Mouse (Mus musculus) heart, postnatal 0 days (tissue): ENCODE data around the gene Pbxip1. TPM values are rescaled to one million over a fixed set of nuclear protein-coding genes. Genes with fewer than 3 reads are reported as not detected.

Source experiments
- ATAC-seq: fragments of 200-750 bp; cut with Nextera tagmentation; 2 replicates; pipeline ENCODE4 v1.8.0; 2017; ENCODE audit warnings: low read depth, moderate number of reproducible peaks, moderate library complexity; ENCODE audit not compliant: insufficient read depth
- DNase-seq: peaks from one replicate; pipeline ENCODE4 v3.0.0-alpha.2; 2016; ENCODE audit warnings: low spot score
- H3K27ac ChIP-seq: fragments of 300-500 bp; sonication (generic); 2 replicates; pipeline ENCODE4 v1.5.1; 2014; ENCODE audit warnings: low read depth, mild to moderate bottlenecking
- H3K27me3 ChIP-seq: fragments of 300-500 bp; sonication (generic); 2 replicates; pipeline ENCODE4 v1.6.1; 2014; ENCODE audit warnings: low read length, mixed read lengths; ENCODE audit not compliant: control insufficient read depth, insufficient read depth
- H3K36me3 ChIP-seq: fragments of 300-500 bp; sonication (generic); replicated peaks from 2 replicates; pipeline ENCODE4 v1.6.1; 2014; ENCODE audit warnings: low read length, mixed read lengths; ENCODE audit not compliant: control insufficient read depth, insufficient read depth
- H3K4me1 ChIP-seq: fragments of 300-500 bp; sonication (generic); 2 replicates; pipeline ENCODE4 v1.6.1; 2014; ENCODE audit warnings: antibody characterized with exemption; ENCODE audit not compliant: control insufficient read depth, insufficient read depth
- H3K4me2 ChIP-seq: fragments of 300-500 bp; sonication (generic); 2 replicates; pipeline ENCODE4 v1.6.1; 2014; ENCODE audit warnings: low read depth, mild to moderate bottlenecking, low read length, moderate library complexity
- H3K4me3 ChIP-seq: fragments of 300-500 bp; sonication (generic); 2 replicates; pipeline ENCODE4 v1.5.1; 2014; ENCODE audit warnings: low read depth, low read length
- H3K9ac ChIP-seq: fragments of 300-500 bp; sonication (generic); replicated peaks from 2 replicates; pipeline ENCODE4 v1.6.1; 2014; ENCODE audit warnings: low read depth, low read length, mixed read lengths
- H3K9me3 ChIP-seq: fragments of 300-500 bp; sonication (generic); replicated peaks from 2 replicates; pipeline ENCODE4 v1.6.1; 2016; ENCODE audit warnings: low read length; ENCODE audit not compliant: control insufficient read depth
- CTCF ChIP-seq: IDR thresholded peaks from 2 replicates; pipeline ENCODE4 v1.5.1; 2016; ENCODE audit warnings: antibody characterized with exemption, control low read depth, low read depth
- EP300 ChIP-seq: IDR thresholded peaks from 2 replicates; pipeline ENCODE4 v1.6.1; 2016; ENCODE audit warnings: antibody characterized with exemption, low read depth
- WGBS: fragments of 180-500 bp; shearing (Covaris S2); extraction: QIAGEN DNeasy Blood & Tissue Kit; methylation state at CpG from one replicate; pipeline ENCODE4 v1.1.7; 2014; 5-methylcytosine and 5-hydroxymethylcytosine counted together
- polyA plus RNA-seq: library from polyadenylated mRNA; unstranded; fragments of >200 nt; fragmentation: Nextera tagmentation; extraction: Ambion mirVana; gene quantifications from 2 replicates; pipeline ENCODE4 v1.2.1, GENCODE M21; 2015
- total RNA-seq: library from RNA; depleted of rRNA; stranded (reverse); fragments of >200 nt; gene quantifications from 2 replicates; pipeline ENCODE4 v1.2.3, GENCODE M21; 2014; ENCODE audit warnings: low replicate concordance

Gene Pbxip1
- total and polyA plus RNA-seq, 2 experiments from 2014 or later: 73.2 to 84.4 TPM

DNA sequence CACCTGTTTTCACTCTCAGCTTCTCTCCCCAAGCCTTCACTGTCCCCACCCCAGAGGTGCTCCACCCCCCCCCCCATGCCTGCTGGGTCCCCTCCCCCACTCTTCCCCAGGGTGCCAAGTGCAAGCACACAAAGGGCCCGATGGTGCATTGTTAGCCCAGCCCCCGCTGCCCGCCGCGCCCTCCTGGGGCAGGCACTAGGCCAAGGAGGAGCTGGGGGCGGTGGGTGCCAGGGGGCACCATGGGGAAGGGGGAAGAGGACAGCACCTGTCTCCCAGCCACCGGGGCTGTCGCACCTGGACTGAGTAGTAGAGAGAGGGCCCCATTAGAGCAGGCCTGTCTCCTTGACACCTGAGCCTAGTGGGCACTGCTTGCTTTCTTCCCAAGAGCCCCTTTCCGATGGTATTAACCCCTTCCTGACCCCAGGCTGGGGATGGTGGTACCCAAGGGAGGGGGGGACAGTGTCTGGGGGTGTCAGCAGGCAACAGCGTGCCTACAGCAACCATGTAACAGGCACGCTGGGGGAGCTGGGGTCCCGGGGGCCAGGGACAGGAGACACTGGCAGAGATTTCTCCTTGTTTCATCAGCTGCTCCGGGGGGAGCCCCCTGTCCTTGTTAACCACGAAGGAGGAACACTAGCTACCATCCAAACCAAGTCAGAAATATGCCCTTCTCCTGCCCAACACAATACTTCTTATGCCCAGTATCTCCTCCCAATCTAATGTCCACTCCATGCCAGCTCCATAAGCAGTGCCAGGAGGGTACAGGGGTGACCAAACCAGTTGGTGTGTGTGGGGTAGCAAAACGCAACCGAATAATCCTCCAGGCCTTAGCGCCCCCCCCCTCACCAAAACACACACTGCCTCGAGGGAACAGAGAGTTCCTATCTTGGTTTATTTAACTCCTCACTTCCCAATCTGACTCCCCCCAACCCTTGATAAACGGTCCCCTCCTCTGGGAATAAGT lies 45.5 kb upstream of the Pbxip1 start:
- 22% methylated on average over 18 of the region's 19 CpGs for WGBS
- H3K4me1 ChIP-seq: peaks cover 34% of the 10 kb centered on the region
- H3K27ac ChIP-seq: peak overlapping the region; percentile 84
- H3K4me3 ChIP-seq: peak overlapping the region; percentile 78
- H3K4me2 ChIP-seq: peak overlapping the region; percentile 100
- ATAC-seq (no peak), DNase-seq (no peak)
- no peaks in the 10 kb centered on the region for H3K36me3 ChIP-seq
- no peaks in the 10 kb centered on the region for H3K27me3 ChIP-seq
- no peaks in the 10 kb centered on the region for H3K9me3 ChIP-seq
- TF ChIP-seq EP300: no peak
- no peak for TF ChIP-seq CTCF
- H3K9ac ChIP-seq: peak overlapping the region; percentile 69

GRCm38 (mm10) chr3:89391663-89392511 lies 44.6 kb upstream of the Pbxip1 start:
- peaks cover 41% of the 10 kb centered on the region for H3K4me1 ChIP-seq
- H3K36me3 ChIP-seq: no peaks in the 10 kb centered on the region
- peak overlapping the region; percentile 84 for H3K27ac ChIP-seq
- WGBS: under 1% methylated on average over 50 of the region's 56 CpGs
- no peaks in the 10 kb centered on the region for H3K27me3 ChIP-seq
- DNase-seq (peak; percentile 46), ATAC-seq (no peak)
- TF ChIP-seq CTCF: no peak
- 0 out of 2 replicates have a peak, but pooled peaks have one; percentile 47 for TF ChIP-seq EP300
- peak overlapping the region; percentile 100 for H3K4me2 ChIP-seq
- H3K9me3 ChIP-seq: no peaks in the 10 kb centered on the region
- peak overlapping the region; percentile 69 for H3K9ac ChIP-seq
- peak overlapping the region; percentile 78 for H3K4me3 ChIP-seq

DNA sequence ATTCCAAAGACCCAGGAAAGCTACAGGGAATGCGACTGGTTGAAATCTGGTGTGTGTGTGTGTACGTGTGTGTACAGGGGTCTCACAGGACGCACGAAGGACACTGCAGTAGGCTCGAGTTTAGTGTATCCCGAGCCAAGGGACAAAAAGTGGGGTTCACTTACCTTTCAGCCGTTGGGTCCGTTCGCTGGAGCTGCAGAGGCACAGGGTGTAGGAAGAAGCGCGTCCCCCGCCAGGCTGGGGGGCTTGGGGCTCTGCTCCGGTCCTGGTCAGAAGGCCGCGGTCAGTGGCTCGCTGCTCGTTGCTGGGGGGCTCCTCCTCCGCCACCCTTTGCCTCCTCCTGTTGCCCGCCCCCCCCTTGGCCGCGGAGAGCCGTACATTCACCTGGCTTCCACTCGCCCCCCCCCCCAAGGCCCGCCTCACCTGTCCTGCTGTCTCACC lies 43.6 kb upstream of the Pbxip1 start:
- H3K9me3 ChIP-seq: no peaks in the 10 kb centered on the region
- ATAC-seq (no peak), DNase-seq (no peak)
- TF ChIP-seq CTCF (no peak), EP300 (no peak)
- peak overlapping the region; percentile 78 for H3K4me3 ChIP-seq
- peaks cover 39% of the 10 kb centered on the region for H3K4me1 ChIP-seq
- H3K4me2 ChIP-seq: peak overlapping the region; percentile 100
- peak overlapping the region; percentile 69 for H3K9ac ChIP-seq
- H3K27ac ChIP-seq: peak overlapping the region; percentile 84
- no peaks in the 10 kb centered on the region for H3K27me3 ChIP-seq
- WGBS: under 1% methylated on average over 18 of the region's 24 CpGs
- no peaks in the 10 kb centered on the region for H3K36me3 ChIP-seq

DNA sequence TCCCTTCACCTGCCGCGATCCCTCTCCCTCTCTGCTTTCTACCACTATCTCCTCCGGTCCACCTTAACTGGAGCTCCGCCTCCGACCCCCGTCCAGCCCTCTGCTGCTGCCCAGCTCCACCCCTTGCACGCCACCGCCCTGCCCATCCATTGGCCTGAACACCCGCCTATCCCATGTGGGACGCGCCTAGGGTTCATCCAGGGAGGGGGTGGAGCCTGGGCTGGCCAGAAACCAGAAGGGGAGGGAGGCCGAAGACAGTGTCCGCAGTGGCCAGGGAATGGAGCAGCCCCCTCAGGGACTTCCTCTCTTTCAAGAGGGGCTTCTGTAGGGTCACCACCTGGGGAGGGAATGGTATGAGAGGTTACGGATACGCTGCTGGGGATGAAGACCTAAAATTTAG lies 42.9 kb upstream of the Pbxip1 start:
- Histone ChIP-seq H3K36me3 (no peaks in the 10 kb centered on the region), H3K9ac (peak overlapping the region; percentile 69), H3K27ac (peak overlapping the region; percentile 95), H3K4me1 (peaks cover 35% of the 10 kb centered on the region), H3K9me3 (no peaks in the 10 kb centered on the region), H3K27me3 (no peaks in the 10 kb centered on the region), H3K4me3 (peak overlapping the region; percentile 78), H3K4me2 (peak overlapping the region; percentile 100)
- WGBS: 0% methylated on average over 15 of the region's 15 CpGs
- ATAC-seq (peak; percentile 92), DNase-seq (peak; percentile 99)
- TF ChIP-seq CTCF (no peak), EP300 (no peak)

DNA sequence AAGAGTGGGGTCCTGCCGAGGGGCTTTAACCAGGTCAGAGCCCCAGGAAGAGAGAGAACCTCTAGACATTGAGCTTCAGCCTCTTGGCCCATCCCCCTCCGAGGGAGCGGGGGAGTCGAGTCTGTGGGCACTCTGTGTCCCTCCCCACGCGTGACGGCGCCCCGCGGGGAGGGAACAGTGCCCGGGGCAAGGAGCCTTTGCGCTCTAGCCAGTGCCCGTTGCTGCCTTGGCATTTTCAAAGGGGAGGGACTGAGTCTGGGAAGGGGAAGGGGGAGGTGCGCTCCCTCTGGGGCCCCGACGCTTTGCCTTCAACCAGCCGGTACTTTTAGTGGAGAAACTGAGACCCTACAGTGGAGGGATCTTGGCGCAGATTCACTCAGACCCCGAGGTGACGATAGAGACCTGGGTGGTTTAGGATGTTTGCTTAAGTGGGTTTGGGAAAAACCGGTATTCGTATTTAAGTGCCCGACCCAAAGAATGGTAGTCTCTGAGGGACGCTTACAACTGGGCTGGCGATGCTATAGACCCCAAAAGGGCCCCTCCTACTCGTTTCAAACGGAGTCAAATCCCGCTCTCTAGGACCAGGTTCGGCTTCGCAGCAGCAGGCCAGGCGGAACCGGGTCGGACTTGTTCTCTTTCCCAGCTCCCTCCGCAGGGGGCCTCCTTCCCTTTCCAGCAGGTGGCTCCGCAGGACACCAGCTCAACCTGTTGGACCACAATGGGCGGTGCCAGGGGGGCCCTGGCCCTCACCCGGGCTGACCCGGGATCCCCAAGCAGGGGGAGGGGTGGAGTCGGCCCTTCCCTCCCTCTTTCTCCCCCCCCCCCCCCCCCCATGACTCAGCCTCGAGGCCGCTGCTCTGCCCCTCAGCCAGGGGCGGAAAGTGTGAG lies 42.3 kb upstream of the Pbxip1 start, which contains the start of gene Zbtb7b:
Zbtb7b (minus strand) TSS at position 771 of the 888 bp plus-strand sequence.
- Histone ChIP-seq H3K36me3 (no peaks in the 10 kb centered on the region), H3K4me2 (peak within 1 kb of the TSS; percentile 100), H3K27me3 (no peaks in the 10 kb centered on the region), H3K9me3 (no peaks in the 10 kb centered on the region), H3K9ac (peak within 1 kb of the TSS; percentile 67), H3K4me3 (peak within 1 kb of the TSS; percentile 78), H3K4me1 (peaks cover 35% of the 10 kb centered on the region), H3K27ac (peak within 1 kb of the TSS; percentile 95)
- 1% methylated on average over 39 of the region's 42 CpGs for WGBS
- ATAC-seq (peak; percentile 57), DNase-seq (peak; percentile 65)
- peak; percentile 26 for TF ChIP-seq CTCF
- TF ChIP-seq EP300: no peak
